Mouse (Mus musculus) monocyte, adult 2 months (primary cell): ENCODE results near the gene Gm20850.
"Not testable (repeated sequence)": the region's sequence is repeated elsewhere in the genome, so short reads cannot be mapped to it uniquely, and the experiment has no call there.

Experiments used
- DNase-seq, 2 experiments: peaks; one replicate each; pipeline ENCODE4 v3.0.0; 2022; ENCODE audit warnings: low spot score in 2 of 2, low read depth in 1 of 2

Gm20850 gene

GRCm38 (mm10) chrY:75715022-75715421 is at the start of gene Gm20850:
Gene Gm20850 (plus strand): TSS chrY:75715322.
- DNase-seq = not testable (repeated sequence)
